Mouse (Mus musculus) liver, adult 2 months (tissue): ENCODE data around the gene Mapkapk2.

ENCODE experiments used
- CTCF ChIP-seq: fragments of 200-500 bp; IDR thresholded peaks from 2 replicates; pipeline ENCODE4 v1.5.1; 2011; ENCODE audit warnings: low read depth, low read length, control low read depth
- POLR2A ChIP-seq: fragments of 200-500 bp; IDR thresholded peaks from 2 replicates; pipeline ENCODE4 v1.6.1; 2011; ENCODE audit warnings: low read length, control low read depth; ENCODE audit not compliant: insufficient read depth; ENCODE audit errors: extremely low read depth

GRCm38 (mm10) chr1:131059411-131059810, 38.2 kb downstream of the Mapkapk2 start:
- TF ChIP-seq CTCF (no peak), POLR2A (no peak)
